Mouse (Mus musculus): ENCODE measurements around the gene Eps15l1. TPM values are rescaled to one million over a fixed set of nuclear protein-coding genes. Genes with fewer than 3 reads are reported as not detected.

Eps15l1 gene
- 10 to 100 TPM; 35.5 to 41.0 TPM for total RNA-seq (2021)
- long read RNA-seq, experiment 1, transcript Eps15l1-205 (16 exons, 3,376 nt), result major isoform, 8 of 50 reads
- long read RNA-seq, experiment 1, partial matches to known transcripts, result 4 of 50 reads
- long read RNA-seq, experiment 1, other reads (novel, unspliced or antisense), result 35 of 50 reads
- long read RNA-seq, experiment 2, partial matches to known transcripts, result 2 of 17 reads
- long read RNA-seq, experiment 2, other reads (novel, unspliced or antisense), result 8 of 17 reads

GRCm38 (mm10) chr8:72421362-72422335 is at the start of gene Eps15l1:
Gene Eps15l1, minus strand, starts transcription at chr8:72421460.
- DNase-seq, result peak; percentile 99 to 100

DNA sequence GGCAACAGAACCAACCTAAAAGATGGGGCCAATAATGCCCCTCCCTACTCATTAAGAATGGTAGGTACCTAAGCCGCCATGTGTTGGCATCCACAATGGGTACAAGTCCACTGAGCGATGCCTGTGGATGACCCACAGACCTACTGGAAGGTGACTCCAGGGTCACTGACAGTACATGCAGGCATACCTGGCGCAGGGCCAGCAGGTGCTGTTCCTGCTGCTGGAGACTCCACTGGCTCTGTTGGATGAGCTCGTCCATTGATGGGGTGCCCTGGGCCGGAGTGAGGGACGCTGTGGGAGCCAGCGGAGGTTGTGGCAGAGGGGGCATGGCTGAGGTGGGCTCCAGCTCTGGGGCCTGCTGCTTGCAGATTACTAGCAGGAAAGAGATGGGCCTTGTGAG is 49.4 kb upstream of the Eps15l1 start:
- no peak for DNase-seq

- no peak for DNase-seq
Measured at GRCm38 (mm10) chr8:72469984-72470383, 48.7 kb upstream of the Eps15l1 start.

DNA sequence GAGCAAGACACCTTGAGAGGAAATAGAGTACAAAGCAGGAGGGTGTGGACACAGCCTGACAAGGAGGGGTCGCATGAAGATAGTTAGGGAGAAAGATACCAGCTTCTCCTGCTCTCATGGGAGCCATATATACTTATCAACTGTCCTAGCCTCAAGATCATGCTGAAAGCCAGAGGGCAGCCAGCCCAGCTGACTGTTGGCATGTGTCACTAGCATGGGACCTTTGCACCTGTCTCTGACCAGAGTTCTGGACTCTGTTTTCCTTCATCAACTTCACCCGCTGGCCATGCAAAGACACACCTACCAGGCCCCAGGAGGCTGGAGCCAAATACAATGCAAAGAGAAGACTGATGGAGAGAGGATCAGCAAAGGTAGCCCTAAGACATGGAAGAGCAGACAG is 48.0 kb upstream of the Eps15l1 start:
- DNase-seq, result no peak

DNA sequence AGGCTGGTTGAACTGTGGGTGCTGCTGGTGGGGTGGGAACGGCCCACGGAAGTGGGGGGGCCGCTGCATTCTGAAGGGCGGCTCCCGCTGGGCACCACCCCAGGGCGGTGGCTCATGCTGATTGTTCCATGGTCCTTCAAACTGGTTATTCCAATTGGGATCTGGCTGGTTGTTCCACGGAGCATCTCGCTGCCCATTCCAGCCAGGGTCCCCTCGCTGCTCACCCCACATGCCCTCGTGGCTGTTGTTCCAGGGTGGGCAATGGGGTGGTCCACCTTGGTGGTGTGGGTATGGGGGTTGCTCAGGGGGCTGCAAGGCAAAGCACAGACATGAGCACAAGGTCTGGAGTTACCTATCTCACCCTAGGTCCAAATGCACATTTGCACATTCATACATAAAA is 43.0 kb upstream of the Eps15l1 start:
- DNase-seq, result no peak

- DNase-seq, result no peak
Measured at GRCm38 (mm10) chr8:72459881-72460533, 38.7 kb upstream of the Eps15l1 start.

DNA sequence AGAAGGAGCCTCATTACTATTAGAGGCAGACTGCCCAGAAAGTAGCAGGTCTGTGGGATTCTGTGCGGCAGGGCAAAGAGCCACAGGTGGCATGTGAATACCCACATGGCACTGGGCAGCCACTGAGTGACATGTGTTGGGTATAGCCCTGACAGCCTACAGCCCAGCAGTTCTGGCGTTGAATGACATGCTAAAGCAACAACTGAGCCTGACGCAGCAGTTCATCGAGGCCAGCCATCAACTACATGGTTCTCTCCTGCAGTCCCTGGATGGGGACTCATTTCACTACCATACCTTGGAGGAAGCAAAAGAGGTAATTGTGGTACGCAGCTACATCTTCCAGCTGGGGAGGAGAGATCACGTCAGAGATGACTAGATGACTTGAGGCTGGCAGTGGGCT is 37.2 kb upstream of the Eps15l1 start:
- DNase-seq, result no peak

GRCm38 (mm10) chr8:72457806-72458205 is 36.5 kb upstream of the Eps15l1 start:
- no peak for DNase-seq

DNA sequence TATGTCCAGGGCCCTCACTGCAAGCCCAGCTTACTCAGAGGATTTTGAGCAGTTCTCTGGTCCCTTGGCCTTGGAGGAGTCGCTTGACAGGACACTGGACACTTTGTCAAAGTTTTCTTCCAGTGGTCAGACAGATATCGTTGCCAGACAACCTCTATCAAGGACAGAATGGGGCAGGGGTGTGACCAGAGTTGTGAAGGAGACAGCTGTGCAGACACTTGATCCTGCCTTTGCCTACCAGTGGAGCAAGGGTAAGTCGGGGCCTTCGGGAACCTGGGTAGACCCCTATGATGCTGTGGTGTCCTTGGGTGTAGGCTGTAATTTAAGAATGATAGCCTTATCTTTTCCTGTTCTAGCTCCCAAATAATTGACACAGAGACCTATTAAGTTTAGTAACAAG is 34.1 kb upstream of the Eps15l1 start:
- no peak for DNase-seq

DNA sequence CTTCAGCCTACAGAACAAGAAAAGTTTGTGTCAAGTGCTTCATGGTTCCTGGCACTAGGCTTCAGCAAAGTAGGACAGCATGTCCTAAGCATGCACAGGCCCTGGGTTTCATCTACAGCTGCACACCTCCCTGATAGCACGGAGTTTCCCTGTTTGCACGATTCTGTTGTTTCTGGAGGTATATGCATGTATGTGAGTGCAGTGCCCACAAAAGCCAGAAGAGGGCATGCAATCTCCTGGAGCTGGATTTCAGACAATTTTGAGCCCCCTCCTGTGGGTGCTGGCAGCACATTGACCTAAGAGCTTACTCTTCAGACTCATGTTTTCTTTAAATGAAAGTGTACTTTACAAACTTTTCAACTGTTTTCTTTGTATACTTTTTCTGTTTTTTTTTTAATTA is 32.6 kb upstream of the Eps15l1 start:
- no peak for DNase-seq

DNA sequence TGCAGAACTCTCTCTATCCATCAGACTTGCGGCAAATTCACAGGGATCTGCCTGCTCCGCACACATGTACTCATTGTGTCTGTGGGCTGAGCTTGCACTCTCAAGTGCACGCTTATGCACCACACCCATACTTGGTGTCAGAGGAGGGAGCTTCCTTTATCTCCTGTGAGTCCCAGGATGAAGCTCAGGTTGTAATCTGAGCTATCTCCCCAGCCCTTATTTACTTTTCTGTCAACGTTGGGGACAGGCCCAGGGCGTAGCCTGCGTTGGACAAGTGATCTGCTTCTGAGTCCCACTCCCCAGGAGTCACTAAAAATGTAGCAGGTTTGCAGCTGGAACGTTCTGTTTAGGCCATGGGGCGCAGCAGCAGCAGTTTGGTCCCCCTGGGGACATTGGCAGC is 30.3 kb upstream of the Eps15l1 start:
- no peak for DNase-seq

DNA sequence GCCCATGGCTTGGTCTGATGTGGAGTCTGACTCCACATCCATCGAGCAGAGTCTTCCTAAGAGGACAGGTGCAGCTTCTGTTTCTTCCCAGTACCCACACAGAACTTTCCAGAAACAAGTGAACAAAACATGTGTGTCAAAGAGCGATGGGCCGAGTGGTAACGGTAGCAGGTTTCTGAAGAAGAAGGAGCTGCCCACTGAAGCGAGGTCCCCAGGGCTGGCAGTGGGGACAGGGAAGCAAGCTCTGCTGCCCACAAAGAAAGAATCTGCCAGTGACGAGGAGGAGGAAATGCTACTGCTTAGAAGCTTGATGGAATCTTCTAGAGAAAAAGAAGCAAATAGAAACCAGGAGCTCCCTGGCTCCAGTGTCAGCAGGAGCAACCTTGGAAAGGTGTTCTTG is 23.8 kb upstream of the Eps15l1 start:
- no peak for DNase-seq

DNA sequence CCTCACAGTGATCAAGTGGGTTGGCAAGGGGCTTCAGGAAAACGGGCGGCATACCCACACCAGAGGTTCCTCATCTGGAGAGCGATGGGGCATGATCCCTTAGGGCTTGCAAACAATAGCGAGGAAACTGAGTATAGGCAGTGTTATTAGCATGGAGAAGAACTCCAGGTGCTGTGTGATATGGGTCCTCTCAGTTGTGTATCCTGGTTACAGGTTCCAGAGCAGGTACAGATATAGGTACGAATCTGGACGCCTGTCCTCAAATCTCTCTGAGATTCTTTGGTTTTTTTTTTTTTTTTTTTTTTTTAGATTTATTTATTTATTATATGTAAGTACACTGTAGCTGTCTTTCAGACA is 22.7 kb upstream of the Eps15l1 start:
- DNase-seq, result no peak

DNA sequence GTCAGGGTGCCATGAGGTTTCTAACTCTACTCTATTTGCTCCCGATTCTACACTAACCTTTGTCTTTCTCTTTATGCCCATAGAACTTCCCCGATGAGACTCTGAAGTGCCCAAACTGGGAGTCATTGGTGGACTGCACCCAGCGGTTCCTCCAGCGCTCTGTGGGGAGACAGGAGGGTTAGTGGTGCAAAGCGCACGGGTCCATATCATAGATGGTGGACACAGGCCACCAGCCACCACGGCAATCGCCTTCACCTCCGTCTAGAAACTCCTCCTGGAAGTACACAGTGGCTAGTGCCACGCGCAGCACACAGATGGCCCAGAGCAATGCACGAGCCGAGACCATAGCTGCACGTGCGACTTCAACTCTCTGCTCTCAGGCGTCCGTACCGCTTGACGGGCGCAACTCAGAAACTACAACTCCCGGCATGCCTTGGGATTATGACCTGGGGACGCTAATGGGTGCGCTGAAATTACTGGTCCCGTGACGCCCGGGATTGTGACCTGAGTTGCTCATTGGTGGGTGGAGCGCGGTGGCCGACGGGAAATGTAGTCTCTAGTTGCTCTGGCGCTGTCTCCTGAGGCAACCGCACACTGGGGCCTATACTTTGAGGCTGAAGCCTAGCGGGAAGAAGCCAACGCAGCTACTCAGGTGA is 22.2 kb upstream of the Eps15l1 start, which contains the start of the genes Calr3 and 1700030K09Rik:
Calr3 (minus strand) TSS at position 533 of the 656 bp plus-strand sequence.
1700030K09Rik (plus strand) TSS at position 543 of the 656 bp plus-strand sequence.
- peak; percentile 99 for DNase-seq

DNA sequence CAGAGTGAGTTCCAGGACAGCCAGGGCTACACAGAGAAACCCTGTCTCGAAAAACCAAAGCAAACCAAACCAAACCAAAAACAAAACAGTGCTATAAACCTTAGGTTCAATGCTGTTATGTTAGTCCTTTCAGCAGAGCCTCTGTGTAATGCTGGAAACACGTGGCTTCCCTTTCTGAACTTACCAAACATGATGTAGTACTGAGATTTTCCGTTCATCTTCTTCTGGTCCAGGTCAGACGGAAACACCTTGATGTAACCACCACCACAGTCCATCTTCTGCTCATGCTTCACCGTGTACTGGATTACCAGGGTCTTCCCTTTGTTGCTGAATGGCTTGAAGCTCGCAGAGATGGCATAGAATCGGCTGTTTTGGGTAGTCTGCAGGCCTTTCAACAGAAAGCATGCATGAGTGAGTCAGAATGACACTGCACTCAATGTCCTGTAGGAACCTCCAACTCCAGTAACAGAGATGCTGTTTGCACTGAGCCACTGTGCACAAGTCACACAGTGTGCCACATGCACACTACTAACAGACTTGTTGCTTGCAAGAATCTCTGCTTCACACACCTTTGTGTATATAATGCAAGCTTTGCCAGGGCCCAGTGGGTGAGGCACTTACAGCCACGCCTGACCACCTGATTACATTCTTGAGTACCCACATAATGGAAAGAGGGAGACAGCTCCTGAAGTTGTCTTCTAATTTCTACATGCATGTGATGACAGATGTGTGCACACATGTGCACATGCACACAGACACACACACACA is 17.2 kb upstream of the Eps15l1 start:
- no peak for DNase-seq

GRCm38 (mm10) chr8:72434952-72435351 is 13.7 kb upstream of the Eps15l1 start:
- peak; percentile 83 to 88 for DNase-seq

DNA sequence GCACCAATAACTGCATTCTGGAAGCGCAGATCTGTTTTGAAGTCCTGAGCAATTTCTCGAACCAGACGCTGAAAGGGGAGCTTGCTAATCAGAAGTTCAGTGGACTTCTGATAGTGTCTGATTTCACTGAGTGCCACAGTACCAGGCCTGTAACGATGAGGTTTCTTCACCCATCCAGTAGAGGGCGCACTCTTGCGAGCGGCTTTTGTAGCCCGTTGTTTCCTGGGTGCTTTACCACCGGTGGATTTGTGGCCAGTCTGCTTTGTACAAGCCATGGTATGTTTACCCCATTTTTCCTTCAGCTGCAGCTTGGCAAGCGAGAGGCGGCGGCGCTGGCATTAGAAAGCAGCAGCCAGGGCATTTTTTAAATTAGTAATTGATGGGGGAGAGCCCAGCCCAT is 8.4 kb upstream of the Eps15l1 start:
- peak in 1 of 2 experiments; percentile 31 for DNase-seq

DNA sequence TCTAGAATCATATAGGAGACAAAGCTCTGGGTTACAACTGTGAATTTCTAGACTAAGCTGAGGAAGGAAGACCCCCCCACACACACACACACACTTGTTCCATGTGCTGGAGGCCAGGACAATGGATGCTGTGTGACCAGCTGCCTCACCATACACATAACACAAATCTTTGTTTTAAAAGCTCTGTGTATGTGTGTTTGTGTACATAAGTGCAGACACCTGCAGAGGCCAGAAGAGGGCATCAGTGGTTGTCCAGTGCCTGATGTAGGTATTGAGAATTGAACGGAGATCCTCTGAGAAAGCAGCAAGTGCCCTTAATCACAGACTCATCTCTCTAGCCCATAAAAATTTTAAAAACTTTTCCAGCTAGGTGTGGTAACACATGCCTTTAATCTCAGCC is 1.7 kb upstream of the Eps15l1 start:
- no peak for DNase-seq

DNA sequence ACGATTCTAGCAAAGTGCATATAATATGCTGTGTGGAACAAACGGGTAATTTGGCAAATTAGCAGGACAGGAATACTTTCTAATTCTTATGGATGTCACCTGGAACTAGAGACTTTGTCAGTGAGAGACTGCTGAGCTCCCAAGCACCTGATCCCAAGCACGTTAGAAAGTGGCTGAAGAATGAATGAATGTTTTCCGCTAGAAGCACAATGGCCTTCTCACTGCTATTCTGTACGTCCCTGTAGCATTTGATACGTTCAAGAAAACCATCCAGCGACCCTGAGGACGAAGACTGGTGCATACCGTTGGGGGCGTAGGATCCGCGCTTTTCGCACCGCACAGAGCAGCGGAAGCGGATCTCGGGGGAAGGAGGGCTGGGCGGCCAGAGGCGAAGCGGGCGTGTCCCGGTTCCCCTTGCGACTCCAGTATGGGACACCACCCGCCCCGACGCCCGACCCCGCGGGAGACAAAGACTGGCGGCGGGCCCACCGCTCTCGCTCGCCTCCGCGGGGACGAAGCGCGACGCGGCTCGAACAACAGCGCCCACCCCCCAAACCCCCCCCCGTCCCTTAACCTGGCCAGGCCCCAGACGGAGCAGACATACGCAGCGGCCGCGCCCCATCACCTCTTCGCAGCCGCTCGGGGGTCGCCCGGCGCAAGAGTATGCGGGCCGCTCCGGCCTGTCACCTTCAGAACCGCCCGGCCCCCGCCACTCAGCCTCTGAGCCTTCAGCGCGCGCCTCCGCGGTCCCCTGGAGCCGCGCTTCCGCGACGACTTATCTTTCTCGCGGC is 494 bp downstream of the Eps15l1 start:
- DNase-seq, result peak; percentile 56 to 58

DNA sequence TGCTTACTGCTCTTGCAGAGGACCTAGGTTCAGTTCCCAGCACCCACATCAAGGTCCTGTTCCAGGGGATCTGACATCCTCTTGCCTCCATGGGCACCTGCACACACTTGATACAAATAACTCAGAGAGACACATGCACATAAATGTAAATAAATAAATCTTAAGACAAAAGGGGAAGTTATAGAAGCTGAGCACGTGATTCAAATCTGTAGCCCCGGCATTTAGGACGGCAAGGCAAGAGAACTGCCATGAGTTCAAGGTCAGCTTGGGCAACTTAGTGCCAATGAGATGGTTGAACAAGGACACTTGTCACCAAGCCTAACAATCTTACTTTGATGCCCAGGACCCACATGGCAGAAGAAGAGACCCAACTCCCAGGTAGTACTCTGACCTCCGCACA is 3.2 kb downstream of the Eps15l1 start:
- DNase-seq, result no peak

GRCm38 (mm10) chr8:72415252-72415651 is 6.0 kb downstream of the Eps15l1 start:
- DNase-seq, result no peak

Measured in heart, adult 18-20 months (tissue).